Mouse (Mus musculus) midbrain, postnatal 0 days (tissue): ENCODE data around the gene Pitpna. TPM values are rescaled to one million over a fixed set of nuclear protein-coding genes. Genes with fewer than 3 reads are reported as not detected.

Experiments used
- ATAC-seq: fragments of 200-750 bp; cut with Nextera tagmentation; 2 replicates; pipeline ENCODE4 v1.8.0; 2017; ENCODE audit warnings: moderate number of reproducible peaks, mild to moderate bottlenecking, moderate TSS enrichment, moderate library complexity; ENCODE audit not compliant: low FRiP score
- DNase-seq: peaks from one replicate; pipeline ENCODE4 v3.0.0-alpha.2; 2015; ENCODE audit warnings: low spot score
- H3K27ac ChIP-seq: fragments of 300-500 bp; sonication (generic); 2 replicates; pipeline ENCODE4 v1.5.1; 2014; ENCODE audit warnings: low read depth, mild to moderate bottlenecking, low read length, mixed read lengths
- H3K27me3 ChIP-seq: fragments of 300-500 bp; sonication (generic); 2 replicates; pipeline ENCODE4 v1.6.1; 2014; ENCODE audit warnings: low read length, control low read depth, mixed read lengths; ENCODE audit not compliant: insufficient read depth
- H3K36me3 ChIP-seq: fragments of 300-500 bp; sonication (generic); 2 replicates; pipeline ENCODE4 v1.6.1; 2014; ENCODE audit warnings: low read length, control low read depth, mixed read lengths; ENCODE audit not compliant: insufficient read depth
- H3K4me1 ChIP-seq: fragments of 300-500 bp; sonication (generic); 2 replicates; pipeline ENCODE4 v1.6.1; 2014; ENCODE audit warnings: mild to moderate bottlenecking, control low read depth, antibody characterized with exemption, low read length, mixed read lengths; ENCODE audit not compliant: insufficient read depth
- H3K4me2 ChIP-seq: fragments of 300-500 bp; sonication (generic); 2 replicates; pipeline ENCODE4 v1.6.1; 2014; ENCODE audit warnings: low read depth, mild to moderate bottlenecking, low read length, mixed read lengths; ENCODE audit not compliant: poor library complexity, severe bottlenecking
- H3K4me3 ChIP-seq: fragments of 300-500 bp; sonication (generic); 2 replicates; pipeline ENCODE4 v1.5.1; 2014; ENCODE audit warnings: low read depth, mild to moderate bottlenecking, low read length, moderate library complexity
- H3K9ac ChIP-seq: fragments of 300-500 bp; sonication (generic); replicated peaks from 2 replicates; pipeline ENCODE4 v1.6.1; 2014; ENCODE audit warnings: mild to moderate bottlenecking, low read length, moderate library complexity, mixed read lengths; ENCODE audit not compliant: poor library complexity, severe bottlenecking
- H3K9me3 ChIP-seq: fragments of 300-500 bp; sonication (generic); 2 replicates; pipeline ENCODE4 v1.6.1; 2016; ENCODE audit warnings: low read length, control low read depth
- CTCF ChIP-seq: IDR thresholded peaks from 2 replicates; pipeline ENCODE4 v1.5.1; 2016; ENCODE audit warnings: antibody characterized with exemption, mild to moderate bottlenecking
- WGBS: fragments of 180-500 bp; shearing (Covaris S2); extraction: QIAGEN DNeasy Blood & Tissue Kit; methylation state at CpG from one replicate; pipeline ENCODE4 v1.1.7; 2014; 5-methylcytosine and 5-hydroxymethylcytosine counted together
- polyA plus RNA-seq: library from polyadenylated mRNA; unstranded; fragments of >200 nt; fragmentation: Nextera tagmentation; extraction: Ambion mirVana; gene quantifications from 2 replicates; pipeline ENCODE4 v1.2.1, GENCODE M21; 2015
- total RNA-seq: library from RNA; depleted of rRNA; stranded (reverse); fragments of >200 nt; gene quantifications from 2 replicates; pipeline ENCODE4 v1.2.3, GENCODE M21; 2014; rRNA removed

Gene Pitpna
- total RNA-seq (105 and 108 TPM in 2 replicates), polyA plus RNA-seq (91.7 and 106 TPM in 2 replicates)

DNA sequence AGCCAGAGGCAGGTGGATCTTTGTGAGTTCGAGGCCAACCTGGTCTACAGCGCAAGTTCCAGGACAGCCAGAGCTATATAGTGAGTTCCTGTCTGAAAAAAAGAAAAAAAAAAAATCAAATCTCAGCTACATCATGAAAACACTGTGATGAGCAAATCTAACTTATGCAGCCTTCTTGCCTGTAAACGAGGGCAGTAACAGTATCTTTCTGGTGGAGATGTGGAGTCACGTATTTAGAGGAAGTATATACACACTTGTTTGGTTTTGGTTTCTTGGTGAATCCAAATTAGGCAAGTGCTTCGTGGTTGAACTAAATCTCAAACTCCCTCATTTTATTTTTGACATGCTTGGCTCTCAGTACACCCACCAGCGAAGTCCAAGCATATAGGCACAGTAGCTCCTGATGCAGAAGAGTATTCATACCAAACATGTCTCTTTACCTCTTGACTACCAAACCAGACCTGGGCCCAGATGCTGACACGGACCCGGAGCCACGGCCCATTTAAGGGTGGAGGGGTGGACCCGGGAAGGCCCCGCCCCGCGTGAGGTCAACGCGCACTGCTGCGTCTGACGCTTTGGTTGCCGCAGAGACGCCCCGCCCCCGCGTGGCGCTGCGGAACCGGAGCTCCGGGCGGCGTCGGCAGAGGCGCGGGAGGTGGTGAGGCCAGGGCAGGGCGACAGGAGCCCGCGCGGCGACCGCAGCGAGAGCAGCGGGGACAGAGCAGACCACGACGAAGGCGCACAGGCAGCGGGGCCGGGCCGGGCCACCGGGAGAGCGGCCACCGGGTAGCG lies at the start of gene Pitpna:
Pitpna (plus strand) TSS at position 605 of the 792 bp plus-strand sequence.
- peak; percentile 92 for ATAC-seq
- H3K9ac ChIP-seq, result peak within 1 kb of the TSS; percentile 96
- H3K9me3 ChIP-seq, result no peaks in the 10 kb centered on the region
- H3K36me3 ChIP-seq, result no peaks in the 10 kb centered on the region
- peak within 1 kb of the TSS; percentile 85 for H3K4me3 ChIP-seq
- WGBS, result 5% methylated on average over 45 of the region's 49 CpGs
- peak; percentile 95 for DNase-seq
- H3K4me2 ChIP-seq, result peak within 1 kb of the TSS; percentile 80
- peak; percentile 33 for TF ChIP-seq CTCF
- H3K27ac ChIP-seq, result peak within 1 kb of the TSS; percentile 90
- peaks cover 10% of the 10 kb centered on the region for H3K4me1 ChIP-seq
- H3K27me3 ChIP-seq, result no peaks in the 10 kb centered on the region

GRCm38 (mm10) chr11:75538184-75538969 lies 49.5 kb upstream of the Pitpna start:
- no peak for TF ChIP-seq CTCF
- no peak overlapping the region for H3K9ac ChIP-seq
- DNase-seq, result no peak
- no peak overlapping the region for H3K4me3 ChIP-seq
- no peak overlapping the region for H3K4me2 ChIP-seq
- no peak for ATAC-seq
- no peaks in the 10 kb centered on the region for H3K9me3 ChIP-seq
- H3K36me3 ChIP-seq, result peaks cover 4% of the 10 kb centered on the region; the same call in 1 of the 2 replicates
- H3K4me1 ChIP-seq, result peaks cover 16% of the 10 kb centered on the region
- no peak overlapping the region; the same call in 1 of the 2 replicates for H3K27ac ChIP-seq
- no peaks in the 10 kb centered on the region for H3K27me3 ChIP-seq
- WGBS, result 60% methylated on average over 9 of the region's 9 CpGs

DNA sequence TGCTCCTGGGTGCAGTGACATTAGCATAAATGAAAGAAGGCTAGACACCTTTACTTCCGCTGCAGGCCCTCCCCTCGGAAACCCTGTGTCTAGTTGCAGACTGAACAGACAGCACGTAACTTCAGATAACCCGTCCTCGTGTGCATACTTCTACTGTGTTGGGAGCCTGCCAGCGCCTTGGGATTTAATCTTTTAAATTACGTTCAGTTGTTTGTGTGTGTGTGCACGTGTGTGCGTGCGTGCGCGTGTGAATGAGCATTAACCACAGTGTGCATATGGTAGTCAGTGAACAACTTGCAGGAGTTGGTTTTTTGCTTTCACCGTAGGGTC lies 49.0 kb upstream of the Pitpna start:
- H3K36me3 ChIP-seq, result peaks cover 4% of the 10 kb centered on the region; the same call in 1 of the 2 replicates
- 88% methylated on average over 13 of the region's 13 CpGs for WGBS
- H3K9me3 ChIP-seq, result no peaks in the 10 kb centered on the region
- DNase-seq (no peak), ATAC-seq (no peak)
- H3K27ac ChIP-seq, result no peak overlapping the region; the same call in 1 of the 2 replicates
- no peak for TF ChIP-seq CTCF
- peaks cover 13% of the 10 kb centered on the region for H3K4me1 ChIP-seq
- no peak overlapping the region for H3K9ac ChIP-seq
- H3K4me3 ChIP-seq, result no peak overlapping the region
- no peak overlapping the region for H3K4me2 ChIP-seq
- no peaks in the 10 kb centered on the region for H3K27me3 ChIP-seq

GRCm38 (mm10) chr11:75540209-75540608 lies 47.7 kb upstream of the Pitpna start:
- ATAC-seq, result no peak
- Histone ChIP-seq H3K9me3 (no peaks in the 10 kb centered on the region), H3K27me3 (no peaks in the 10 kb centered on the region), H3K4me1 (peaks cover 4% of the 10 kb centered on the region), H3K4me2 (no peak overlapping the region), H3K9ac (no peak overlapping the region), H3K27ac (no peak overlapping the region), H3K4me3 (no peak overlapping the region), H3K36me3 (peaks cover 15% of the 10 kb centered on the region)
- TF ChIP-seq CTCF, result no peak
- 81% methylated on average over 8 of the region's 8 CpGs for WGBS
- no peak for DNase-seq

DNA sequence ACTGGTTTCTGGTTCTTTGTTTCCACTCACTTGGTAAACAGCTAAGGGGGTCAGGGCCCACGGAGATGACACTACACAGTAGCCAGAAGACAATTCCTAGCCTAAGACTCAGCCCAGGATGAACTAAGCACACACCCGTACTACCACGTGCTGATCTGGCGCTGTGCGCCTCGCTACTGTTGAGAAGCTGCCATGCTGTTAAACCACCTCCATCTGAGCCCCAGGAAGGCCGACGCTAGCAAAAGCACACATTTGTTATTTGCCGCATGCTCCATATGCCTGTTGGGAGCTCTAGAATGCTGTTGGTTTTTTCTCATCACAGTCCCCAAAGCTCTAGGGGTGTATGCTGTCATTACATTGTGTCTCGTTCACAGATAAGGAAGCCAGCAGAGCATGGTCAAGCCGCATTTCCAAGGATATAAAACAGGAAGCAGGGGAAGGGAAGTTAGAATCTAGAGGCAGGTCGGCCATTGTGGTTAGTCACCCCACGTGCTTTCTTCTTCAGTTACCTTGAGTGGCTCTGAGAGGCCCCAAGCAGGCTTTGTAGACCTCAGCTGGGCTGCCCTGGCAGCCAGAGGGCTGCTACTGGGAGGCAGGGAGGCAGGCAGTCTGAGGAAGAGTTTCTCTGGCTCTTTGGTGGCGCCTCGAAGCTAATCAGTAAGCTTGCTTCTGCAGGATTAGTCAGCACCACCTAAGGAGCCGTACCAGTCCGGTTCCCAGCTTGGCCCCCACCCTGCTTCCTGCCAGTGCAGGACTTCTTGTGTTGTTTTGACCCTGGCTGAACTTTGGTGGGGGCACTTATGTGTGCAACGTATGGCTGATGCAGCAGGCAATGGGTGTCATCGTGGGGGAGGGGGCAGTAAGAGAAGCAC lies 47.0 kb upstream of the Pitpna start:
- no peak overlapping the region for H3K9ac ChIP-seq
- H3K9me3 ChIP-seq, result no peaks in the 10 kb centered on the region
- H3K36me3 ChIP-seq, result peaks cover 21% of the 10 kb centered on the region
- H3K27ac ChIP-seq, result no peak overlapping the region
- WGBS, result 67% methylated on average over 19 of the region's 19 CpGs
- no peak for ATAC-seq
- no peak overlapping the region for H3K4me2 ChIP-seq
- no peak overlapping the region for H3K4me3 ChIP-seq
- H3K27me3 ChIP-seq, result no peaks in the 10 kb centered on the region
- DNase-seq, result no peak
- H3K4me1 ChIP-seq, result peaks cover 3% of the 10 kb centered on the region; the same call in 1 of the 2 replicates
- no peak for TF ChIP-seq CTCF
